Mouse (Mus musculus): ENCODE measurements around the gene Scn4a.

DNA sequence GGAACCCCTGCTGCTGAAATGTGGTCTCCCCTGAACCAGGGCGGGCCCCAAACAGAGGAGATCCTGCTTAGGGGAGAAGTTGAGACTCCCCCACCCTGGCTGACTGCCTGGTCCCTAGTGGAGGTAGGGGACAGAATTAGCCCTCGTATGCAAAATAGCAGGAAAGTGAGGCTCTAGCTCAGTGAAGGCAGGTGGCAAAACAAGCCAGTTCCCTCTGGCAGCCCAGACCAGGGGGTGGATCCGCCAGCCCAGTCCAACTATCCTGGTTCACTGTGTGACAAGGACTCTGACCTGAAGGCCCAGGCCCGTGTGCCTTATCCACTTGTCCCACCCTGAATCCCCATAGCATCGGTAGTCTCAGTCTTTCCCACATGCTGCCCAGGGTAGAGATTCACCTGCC lies 43.0 kb downstream of the Scn4a start:
- no peak for TF ChIP-seq CTCF (IDR thresholded peaks at IDR 0.05; ENCODE audit: control insufficient read depth, insufficient read depth, insufficient replicate concordance, low read depth, low read length)
- TF ChIP-seq POLR2A (IDR thresholded peaks at IDR 0.05; ENCODE audit: control insufficient read depth, low read depth, low read length), result no peak
